28 mouse cellular contexts compared by ENCODE assay signal in genomic region chr9:13678026-13678425, GRCm38 (mm10).
A peak's percentile ranks its signal among the peaks of the same experiment; 100 is the strongest.
DNase-seq lines count a peak whose midpoint lies in the region; ATAC-seq and TF ChIP-seq lines count a peak whose summit lies in the region.
"Had no signal": no experiment of that assay in that cellular context is flagged by ENCODE, and none has a peak within 500 bp of the region (broad histone marks: within the 10 kb centered on the region; RNA-seq: fewer than 3 reads in every experiment).

No protein-coding gene starts in this region.

- H3K4me3 ChIP-seq in kidney, embryonic 15.5 days (replicated peaks) = no peak overlapping the region
- H3K4me3 ChIP-seq in G1E (ENCODE audit: low read depth, low read length) = no peak overlapping the region
- H3K4me3 ChIP-seq in liver, embryonic 12.5 days = no peak overlapping the region
- H3K4me3 ChIP-seq in liver, postnatal 0 days (ENCODE audit: low read depth, low read length) = no peak overlapping the region
- H3K4me3 ChIP-seq: embryonic facial prominence, embryonic 12.5 days; embryonic facial prominence, embryonic 15.5 days; gastrocnemius, adult 2 months; heart, embryonic 12.5 days; heart, embryonic 15.5 days; hindbrain, embryonic 10.5 days; hindbrain, embryonic 13.5 days had no signal

- no peak for DNase-seq in kidney, postnatal 4 days
- DNase-seq in G1E (ENCODE audit: low spot score) = no peak
- DNase-seq in liver, postnatal 0 days = no peak
- DNase-seq in lung, postnatal 36 days = no peak
- no peak for DNase-seq in heart, adult 8-10 months (ENCODE audit: low spot score)
- no peak for DNase-seq in lung, postnatal 4 days
- DNase-seq: adrenal gland, adult 8-10 months; adrenal gland, postnatal 25 days; cerebellum, adult 18-20 months; cerebellum, adult 9-10 months; cerebellum, postnatal 14 days; forebrain, postnatal 0 days; gastrocnemius, adult 2 months; gastrocnemius, postnatal 14 days; heart, adult 11 months; heart, postnatal 10 days; heart, postnatal 36 days had no signal

- peaks cover 17% of the 10 kb centered on the region for H3K4me1 ChIP-seq in kidney, embryonic 15.5 days
- H3K4me1 ChIP-seq in G1E (ENCODE audit: insufficient read depth, low read depth, low read length) = peaks cover 69% of the 10 kb centered on the region
- H3K4me1 ChIP-seq in liver, embryonic 12.5 days = peaks cover 24% of the 10 kb centered on the region
- no peaks in the 10 kb centered on the region for H3K4me1 ChIP-seq in liver, postnatal 0 days (ENCODE audit: insufficient read depth)
- H3K4me1 ChIP-seq: embryonic facial prominence, embryonic 15.5 days had no signal

- no peaks in the 10 kb centered on the region for H3K36me3 ChIP-seq in kidney, embryonic 15.5 days
- H3K36me3 ChIP-seq in G1E (replicated peaks) = no peaks in the 10 kb centered on the region
- no peaks in the 10 kb centered on the region for H3K36me3 ChIP-seq in liver, embryonic 12.5 days
- no peaks in the 10 kb centered on the region for H3K36me3 ChIP-seq in liver, postnatal 0 days (replicated peaks; ENCODE audit: insufficient read depth, low read length)
- H3K36me3 ChIP-seq: embryonic facial prominence, embryonic 12.5 days; embryonic facial prominence, embryonic 15.5 days; heart, embryonic 15.5 days; hindbrain, embryonic 10.5 days; hindbrain, embryonic 13.5 days had no signal

- H3K27ac ChIP-seq in kidney, embryonic 15.5 days = 0 out of 2 replicates have a peak overlapping the region, but pooled peaks have one; percentile 1
- H3K27ac ChIP-seq in liver, embryonic 12.5 days = no peak overlapping the region
- H3K27ac ChIP-seq in liver, postnatal 0 days (ENCODE audit: low read depth) = no peak overlapping the region
- H3K27ac ChIP-seq: embryonic facial prominence, embryonic 12.5 days; embryonic facial prominence, embryonic 15.5 days; gastrocnemius, adult 2 months; heart, embryonic 15.5 days; hindbrain, embryonic 10.5 days; hindbrain, embryonic 13.5 days had no signal

- no peak for TF ChIP-seq CTCF in G1E (IDR thresholded peaks at IDR 0.05; ENCODE audit: low read depth, low read length)
- no peak for TF ChIP-seq CTCF in liver, postnatal 0 days (IDR thresholded peaks at IDR 0.05; ENCODE audit: low read depth)

- H3K27me3 ChIP-seq in kidney, embryonic 15.5 days = no peaks in the 10 kb centered on the region
- H3K27me3 ChIP-seq in G1E (ENCODE audit: insufficient read depth, low read length) = no peaks in the 10 kb centered on the region
- no peaks in the 10 kb centered on the region for H3K27me3 ChIP-seq in liver, embryonic 12.5 days (replicated peaks)
- no peaks in the 10 kb centered on the region for H3K27me3 ChIP-seq in liver, postnatal 0 days (ENCODE audit: insufficient read depth, low read length)
- H3K27me3 ChIP-seq: embryonic facial prominence, embryonic 12.5 days; embryonic facial prominence, embryonic 15.5 days; heart, embryonic 12.5 days; heart, embryonic 15.5 days; hindbrain, embryonic 13.5 days had no signal

- no peak overlapping the region for H3K4me2 ChIP-seq in kidney, embryonic 15.5 days
- H3K4me2 ChIP-seq in liver, embryonic 12.5 days = no peak overlapping the region
- no peak overlapping the region for H3K4me2 ChIP-seq in liver, postnatal 0 days (ENCODE audit: low read depth, low read length)
- H3K4me2 ChIP-seq: embryonic facial prominence, embryonic 12.5 days; embryonic facial prominence, embryonic 15.5 days; heart, embryonic 12.5 days; heart, embryonic 15.5 days; hindbrain, embryonic 13.5 days had no signal

- TF ChIP-seq EP300 in liver, postnatal 0 days (IDR thresholded peaks at IDR 0.05; ENCODE audit: low read depth) = peak; percentile 40; the same call in 1 of the 2 replicates

- no peak overlapping the region for H3K9ac ChIP-seq in kidney, embryonic 15.5 days
- no peak overlapping the region for H3K9ac ChIP-seq in liver, embryonic 12.5 days
- H3K9ac ChIP-seq in liver, postnatal 0 days (replicated peaks) = no peak overlapping the region
- H3K9ac ChIP-seq: embryonic facial prominence, embryonic 12.5 days; embryonic facial prominence, embryonic 15.5 days; forebrain, postnatal 0 days; heart, embryonic 12.5 days; heart, embryonic 15.5 days; hindbrain, embryonic 13.5 days had no signal

- no peaks in the 10 kb centered on the region for H3K9me3 ChIP-seq in kidney, embryonic 15.5 days (replicated peaks)
- H3K9me3 ChIP-seq in G1E (replicated peaks) = no peaks in the 10 kb centered on the region
- no peaks in the 10 kb centered on the region for H3K9me3 ChIP-seq in liver, embryonic 12.5 days (replicated peaks)
- no peaks in the 10 kb centered on the region for H3K9me3 ChIP-seq in liver, postnatal 0 days (ENCODE audit: low read length)
- H3K9me3 ChIP-seq: embryonic facial prominence, embryonic 12.5 days; embryonic facial prominence, embryonic 15.5 days; heart, embryonic 12.5 days; heart, embryonic 15.5 days; hindbrain, embryonic 10.5 days; hindbrain, embryonic 13.5 days had no signal

- WGBS in kidney, embryonic 15.5 days = 50% methylated on average over 2 of the region's 2 CpGs
- WGBS in liver, embryonic 12.5 days (ENCODE audit: insufficient replicate concordance) = 39% methylated on average over 2 of the region's 2 CpGs
- WGBS in liver, postnatal 0 days (ENCODE audit: insufficient replicate concordance) = 47% methylated on average over 2 of the region's 2 CpGs

- ATAC-seq in kidney, embryonic 15.5 days (replicated peaks; ENCODE audit: low FRiP score) = no peak
- ATAC-seq in G1E (ENCODE audit: extremely low read depth, insufficient number of reproducible peaks, low FRiP score, poor library complexity, severe bottlenecking) = peak; percentile 77
- peak; percentile 30; the same call in 1 of the 2 replicates for ATAC-seq in liver, embryonic 12.5 days
- ATAC-seq in liver, postnatal 0 days = no peak
- ATAC-seq: activated CD4-positive, CD25-positive, alpha-beta regulatory T cell, adult 4 months; forebrain, embryonic 14.5 days; forebrain, postnatal 0 days; hindbrain, embryonic 16.5 days had no signal

Comparison
In these comparisons a context has a peak if more than half of its experiments do, and no peak if none do; other contexts are left out.
1. ATAC-seq: peak in G1E (single experiment) and liver, embryonic 12.5 days (single experiment); none in kidney, embryonic 15.5 days (single experiment) and liver, postnatal 0 days (single experiment).